Mouse (Mus musculus): ENCODE data around the gene Pdcd1.
"Not testable (repeated sequence)": the region's sequence is repeated elsewhere in the genome, so short reads cannot be mapped to it uniquely, and the experiment has no call there.

Gene Pdcd1

DNA sequence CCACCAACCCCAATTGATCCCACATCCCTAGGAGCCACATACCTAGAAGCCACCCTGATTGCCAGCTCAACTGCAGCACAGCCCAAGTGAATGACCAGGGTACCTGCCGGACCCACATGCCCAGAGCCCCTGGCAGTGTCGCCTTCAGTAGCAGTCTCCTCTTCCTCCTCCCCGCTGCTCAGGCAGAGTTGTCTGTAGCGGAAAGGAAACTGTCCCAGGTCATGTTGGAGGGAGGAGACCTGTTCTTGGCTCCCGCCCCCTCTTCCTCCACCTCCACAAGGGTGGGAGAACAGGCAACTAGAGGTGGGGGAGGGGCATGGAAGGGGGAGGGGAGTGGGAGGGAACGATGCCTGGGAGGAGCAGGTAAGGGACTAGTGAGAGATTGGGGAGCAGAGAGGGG, at the start of gene Pdcd1:
Gene Pdcd1 (minus strand): TSS at position 181 of the 400 bp plus-strand sequence.
- DNase-seq (ENCODE audit: low read depth, low spot score) = no peak

DNA sequence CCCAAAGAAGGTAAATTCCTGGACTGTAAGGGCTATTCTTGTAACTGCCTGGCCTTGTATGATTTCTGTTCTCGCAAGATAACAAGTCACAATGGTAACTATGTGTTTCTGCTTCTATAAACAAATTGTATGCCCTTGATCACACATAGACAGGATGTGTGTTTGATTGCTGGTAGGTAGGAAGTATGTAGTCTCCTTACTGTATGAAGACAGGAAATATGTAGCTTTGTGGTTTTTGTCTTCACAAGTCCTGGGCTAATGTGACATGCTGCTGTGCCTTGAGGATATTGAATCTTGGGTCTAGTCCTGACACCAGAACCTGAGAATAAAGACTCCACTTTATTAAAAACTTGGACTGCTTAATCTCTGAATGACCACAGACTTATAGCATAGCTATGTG, 39.4 kb upstream of the Pdcd1 start:
- DNase-seq (ENCODE audit: low read depth, low spot score) = no peak

DNA sequence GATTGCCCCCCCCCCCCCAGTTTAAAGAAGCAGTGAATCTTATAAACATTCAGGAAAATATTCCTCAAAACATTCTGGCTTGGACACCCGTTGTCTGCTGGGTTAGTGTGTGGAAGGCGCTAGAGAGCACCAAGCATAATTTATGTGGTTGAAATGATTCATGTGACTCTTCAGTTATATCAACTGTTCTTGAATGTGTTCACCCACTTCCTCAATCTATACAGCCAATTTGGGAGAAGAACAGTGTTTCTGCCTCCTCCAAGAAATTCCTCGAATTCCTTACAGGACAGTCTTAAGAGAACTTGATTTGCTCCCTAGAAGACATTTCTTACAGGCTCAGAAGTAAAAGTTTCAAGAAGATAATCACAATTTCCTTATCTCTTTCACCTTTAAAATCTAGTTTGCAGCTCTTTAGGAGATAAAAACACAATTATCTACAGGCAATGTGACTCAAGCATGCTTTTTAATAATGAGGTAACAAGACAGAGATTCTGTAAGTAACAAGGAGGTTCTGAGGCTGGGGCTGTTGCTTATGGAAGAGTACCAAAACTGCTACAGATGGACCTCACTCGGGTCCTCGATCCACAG, 34.1 kb upstream of the Pdcd1 start:
- DNase-seq (ENCODE audit: low read depth, low spot score) = no peak

DNA sequence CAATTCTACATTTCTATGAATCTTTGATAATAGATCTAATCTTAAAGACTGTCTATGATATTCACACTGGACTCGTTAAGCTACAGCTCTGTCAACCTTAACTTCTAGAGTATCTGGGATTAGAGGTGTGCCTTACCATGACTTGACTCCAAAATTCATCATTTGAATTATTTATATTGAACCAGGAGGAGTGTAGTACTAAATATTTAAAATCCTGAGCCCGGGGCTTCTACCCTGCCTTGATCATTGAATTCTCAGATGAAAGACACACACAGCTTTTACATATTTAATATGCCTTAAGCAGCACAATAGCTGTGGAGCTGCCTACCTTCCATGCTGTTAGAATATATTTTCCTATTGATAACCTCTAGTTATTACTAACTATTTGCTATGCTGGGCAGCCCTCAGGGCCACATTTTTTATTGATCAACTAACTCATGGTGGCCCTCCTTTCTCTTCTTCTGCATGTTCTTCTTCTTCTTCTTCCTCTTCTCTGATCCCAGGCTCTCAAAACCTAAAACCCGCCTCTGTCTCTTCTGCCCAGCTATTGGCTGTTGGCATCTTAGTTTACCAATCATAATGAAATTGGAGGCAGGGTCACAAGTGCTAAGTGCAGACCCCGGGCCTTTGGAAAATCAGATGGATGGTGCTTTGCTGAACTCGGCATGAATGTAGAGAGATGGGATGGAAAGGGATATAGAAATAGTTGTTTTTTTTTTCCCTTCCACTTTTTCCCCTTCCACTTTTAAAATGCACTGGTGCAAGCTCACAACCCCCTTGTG, 33.2 kb upstream of the Pdcd1 start:
- no peak for DNase-seq (ENCODE audit: low read depth, low spot score)

DNA sequence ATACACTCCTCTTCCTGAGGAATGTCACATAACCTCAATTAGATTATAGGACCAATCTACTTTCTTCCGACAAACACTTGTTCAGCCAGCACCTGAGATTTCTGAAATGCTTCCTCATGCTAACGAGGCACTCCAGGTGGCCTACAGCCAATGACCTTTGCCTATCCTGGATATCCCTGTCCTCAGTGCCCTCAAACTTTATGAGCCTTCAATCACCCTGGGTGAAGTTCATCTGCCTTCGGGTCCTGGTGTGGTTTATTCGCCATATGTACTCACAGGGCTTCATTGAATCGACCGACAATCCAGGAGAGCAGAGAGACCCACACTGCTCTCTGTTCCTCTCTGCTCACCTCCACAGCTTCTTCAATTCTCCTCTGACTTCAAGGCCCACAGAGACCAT, 29.4 kb upstream of the Pdcd1 start:
- DNase-seq (ENCODE audit: low read depth, low spot score) = no peak

DNA sequence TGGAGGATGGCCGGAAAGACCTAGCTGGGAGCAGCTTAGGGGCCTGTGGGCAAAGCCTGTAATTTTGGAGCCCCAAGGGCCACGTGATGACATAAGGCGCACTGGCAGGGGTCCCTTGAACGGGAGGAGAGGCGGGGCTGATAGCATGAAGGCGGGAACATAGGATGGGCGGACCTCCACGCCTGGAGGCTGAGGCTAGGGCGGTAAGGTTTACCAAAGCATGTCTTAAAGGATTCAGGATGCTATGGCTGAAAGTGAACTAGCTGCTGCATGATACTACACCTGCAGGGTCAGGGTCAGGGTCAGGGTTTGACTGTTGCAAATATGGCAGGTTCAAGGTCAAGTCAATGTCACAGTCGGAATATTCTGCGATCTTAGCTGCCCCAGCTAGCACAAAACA, 28.8 kb upstream of the Pdcd1 start:
- DNase-seq (ENCODE audit: low read depth, low spot score) = no peak

DNA sequence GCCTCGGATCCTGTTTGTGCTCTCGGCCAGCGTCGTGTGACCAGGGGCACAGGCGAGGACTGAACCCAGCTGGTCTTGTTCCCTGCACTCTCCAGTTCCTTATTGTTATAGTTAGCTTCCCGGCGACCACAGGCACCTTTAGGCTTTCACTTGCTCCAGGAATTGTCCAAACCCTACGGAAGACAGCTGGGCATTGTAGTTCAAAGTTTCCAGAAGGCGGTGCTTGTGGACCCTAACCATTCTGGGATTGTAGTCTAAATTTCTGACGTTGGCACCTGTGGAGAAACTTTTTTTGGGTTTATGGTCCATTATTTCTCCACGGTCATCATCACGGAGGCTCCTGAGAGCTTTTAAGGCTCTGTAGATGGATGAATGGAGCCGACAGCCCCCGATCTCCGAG, 28.4 kb upstream of the Pdcd1 start:
- no peak for DNase-seq (ENCODE audit: low read depth, low spot score)

DNA sequence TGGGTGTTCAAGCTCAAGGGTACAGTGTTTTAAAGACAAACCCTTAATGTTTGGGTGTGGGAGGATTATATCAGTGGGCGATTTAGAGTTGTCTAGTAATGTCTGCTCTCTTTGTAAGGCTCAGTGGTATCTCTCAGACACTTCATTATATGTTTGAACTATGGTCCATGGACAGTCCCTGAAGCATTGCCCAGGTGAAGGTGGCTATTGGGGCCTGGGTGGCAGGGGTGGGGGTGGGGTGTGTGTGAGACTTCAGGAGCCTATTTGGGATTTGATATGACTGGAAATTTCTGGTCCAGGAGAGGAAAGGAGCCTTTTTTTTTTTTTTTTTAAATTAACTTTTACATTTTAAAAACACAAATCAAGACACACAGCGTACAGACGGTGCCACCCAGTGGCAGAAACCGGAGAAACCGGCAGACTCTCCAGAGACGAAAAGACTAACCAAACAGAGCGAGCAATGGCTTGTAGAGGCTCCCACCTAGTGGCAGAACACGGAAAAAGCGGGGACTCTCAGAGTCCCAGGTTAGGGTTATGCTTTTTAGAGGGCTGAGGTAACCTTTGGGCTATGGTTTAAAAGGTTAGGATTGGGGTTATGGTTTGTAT, 26.6 kb upstream of the Pdcd1 start:
- no peak for DNase-seq (ENCODE audit: low read depth, low spot score)

DNA sequence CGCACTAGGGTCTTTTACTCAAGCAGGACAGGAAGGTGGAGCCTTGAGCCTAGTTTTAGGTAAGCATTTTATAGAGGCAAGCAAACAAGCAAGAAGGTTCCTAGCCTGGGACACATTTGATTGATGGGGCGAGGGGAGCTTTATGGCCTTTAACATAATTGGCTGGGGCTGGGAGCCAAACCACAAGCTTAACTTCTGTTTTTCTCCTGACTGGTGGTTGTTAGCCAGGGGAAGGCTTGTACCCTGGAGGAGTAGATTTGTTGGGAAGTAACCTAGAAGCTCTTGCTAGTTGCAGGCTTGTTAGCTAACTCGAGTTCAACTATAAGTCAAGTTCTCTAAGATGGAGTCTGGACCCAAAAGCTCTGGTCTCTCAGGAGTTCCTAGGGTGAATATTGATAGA, 26.0 kb upstream of the Pdcd1 start:
- DNase-seq (ENCODE audit: low read depth, low spot score) = no peak

DNA sequence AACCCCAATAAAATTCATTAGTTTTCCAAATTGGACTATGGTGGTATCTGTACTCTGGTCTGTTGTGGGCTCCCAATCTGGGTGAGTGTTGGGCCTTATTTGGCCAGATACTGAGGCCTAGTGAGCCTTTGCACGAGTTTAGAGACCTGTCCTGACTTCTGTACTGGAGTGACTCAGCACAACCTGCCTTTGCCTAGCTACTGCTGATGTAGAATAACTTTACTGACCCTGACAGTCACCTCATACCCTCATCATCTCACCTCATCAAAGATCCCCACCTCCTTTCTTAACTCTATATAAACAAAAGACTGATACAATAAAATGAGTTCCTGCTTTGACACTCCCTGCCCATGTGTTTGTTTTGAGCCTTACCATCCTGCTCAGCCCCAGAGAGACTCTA, 24.3 kb upstream of the Pdcd1 start:
- DNase-seq (ENCODE audit: low read depth, low spot score) = no peak

DNA sequence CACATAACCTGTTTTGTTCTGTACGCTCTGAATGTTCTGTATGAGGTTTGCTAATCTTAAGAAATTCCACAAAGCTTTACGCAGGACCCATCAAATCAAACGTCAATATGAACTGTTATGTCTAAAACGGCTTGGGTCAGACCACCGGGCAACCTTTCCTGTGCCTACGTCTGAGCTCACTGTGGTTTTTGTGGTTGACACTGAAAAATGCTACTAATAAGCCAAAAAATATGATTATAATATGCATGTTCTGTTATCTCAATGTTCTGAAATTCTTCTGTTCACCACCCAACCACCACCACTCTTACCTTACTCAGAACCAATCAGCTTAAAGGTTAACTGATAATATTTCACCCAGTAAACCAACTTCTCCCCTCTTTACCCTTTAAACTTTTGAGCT, 22.4 kb upstream of the Pdcd1 start:
- DNase-seq (ENCODE audit: low read depth, low spot score) = no peak

DNA sequence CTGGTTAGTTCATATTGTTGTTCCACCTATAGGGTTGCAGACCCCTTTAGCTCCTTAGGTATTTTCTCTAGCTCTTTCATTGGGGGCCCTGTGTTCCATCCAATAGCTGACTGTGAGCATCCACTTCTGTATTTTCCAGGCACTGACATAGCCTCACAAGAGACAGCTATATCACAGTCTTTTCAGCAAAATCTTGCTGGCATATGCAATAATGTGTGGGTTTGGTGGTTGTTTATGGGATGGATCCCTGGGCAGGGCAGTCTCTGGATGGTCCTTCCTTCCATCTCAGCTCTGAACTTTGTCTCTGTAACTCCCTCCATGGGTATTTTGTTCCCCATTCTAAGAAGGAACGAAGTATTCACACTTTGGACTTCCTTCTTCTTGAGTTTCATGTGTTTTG, 5.9 kb upstream of the Pdcd1 start:
- not testable (repeated sequence) for DNase-seq (ENCODE audit: low read depth, low spot score)

DNA sequence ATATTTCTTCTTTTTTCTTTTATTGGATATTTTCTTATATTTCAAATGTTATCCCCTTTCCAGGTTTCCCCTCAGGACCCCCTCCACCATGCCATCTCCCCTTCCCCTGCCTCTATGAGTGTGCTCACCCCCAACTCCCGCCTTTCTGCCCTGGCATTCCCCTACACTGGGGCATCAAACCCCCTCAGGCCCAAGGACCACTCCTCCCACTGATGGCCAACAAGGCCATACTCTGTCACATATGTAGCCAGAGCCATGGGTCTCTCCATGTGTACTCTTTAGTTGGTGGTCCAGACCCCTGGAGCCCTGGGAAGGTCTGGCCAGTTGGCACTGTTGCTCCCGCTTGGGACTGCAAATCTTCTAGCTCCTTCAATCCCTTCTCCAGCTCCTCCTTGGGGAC, 5.0 kb upstream of the Pdcd1 start:
- no peak for DNase-seq (ENCODE audit: low read depth, low spot score)

DNA sequence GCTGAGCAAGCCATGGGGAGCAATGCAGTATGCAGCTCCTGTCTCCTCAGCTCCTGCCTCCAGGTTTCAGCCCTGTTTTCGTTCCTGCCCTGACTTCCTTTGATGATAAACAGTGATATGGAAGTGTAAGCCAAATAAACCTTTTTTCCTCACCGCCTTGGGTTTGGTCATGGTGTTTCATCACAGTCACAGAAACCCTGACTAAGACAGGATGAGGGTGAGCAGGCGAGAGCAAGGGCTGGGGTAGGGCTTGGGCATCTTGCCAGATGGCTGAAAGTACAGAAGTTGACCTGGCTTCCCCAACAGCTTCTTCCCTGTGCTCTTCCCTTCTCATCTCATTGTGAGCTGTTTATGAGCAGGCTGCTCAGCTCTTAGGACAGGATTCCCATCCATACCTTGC, 3.6 kb upstream of the Pdcd1 start:
- DNase-seq (ENCODE audit: low read depth, low spot score) = no peak

DNA sequence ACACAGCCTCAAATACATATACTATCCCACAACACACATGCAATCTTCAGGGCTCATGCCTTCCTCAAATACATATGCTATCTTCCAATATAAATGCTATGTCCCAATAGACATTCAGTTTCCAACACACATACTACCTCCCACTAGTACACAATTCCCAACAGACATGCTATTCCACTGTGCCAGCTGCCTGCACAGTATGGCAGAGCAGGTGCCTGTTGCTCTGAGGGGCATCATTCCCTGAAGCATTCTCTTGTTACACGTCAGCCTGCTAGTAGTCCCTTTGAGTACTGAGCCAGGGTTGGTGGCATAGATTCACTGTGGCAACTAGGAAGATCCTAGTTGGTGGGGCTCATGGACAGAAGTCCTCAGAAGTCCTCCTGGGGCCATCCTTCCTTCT, 2.1 kb upstream of the Pdcd1 start:
- no peak for DNase-seq (ENCODE audit: low read depth, low spot score)

DNA sequence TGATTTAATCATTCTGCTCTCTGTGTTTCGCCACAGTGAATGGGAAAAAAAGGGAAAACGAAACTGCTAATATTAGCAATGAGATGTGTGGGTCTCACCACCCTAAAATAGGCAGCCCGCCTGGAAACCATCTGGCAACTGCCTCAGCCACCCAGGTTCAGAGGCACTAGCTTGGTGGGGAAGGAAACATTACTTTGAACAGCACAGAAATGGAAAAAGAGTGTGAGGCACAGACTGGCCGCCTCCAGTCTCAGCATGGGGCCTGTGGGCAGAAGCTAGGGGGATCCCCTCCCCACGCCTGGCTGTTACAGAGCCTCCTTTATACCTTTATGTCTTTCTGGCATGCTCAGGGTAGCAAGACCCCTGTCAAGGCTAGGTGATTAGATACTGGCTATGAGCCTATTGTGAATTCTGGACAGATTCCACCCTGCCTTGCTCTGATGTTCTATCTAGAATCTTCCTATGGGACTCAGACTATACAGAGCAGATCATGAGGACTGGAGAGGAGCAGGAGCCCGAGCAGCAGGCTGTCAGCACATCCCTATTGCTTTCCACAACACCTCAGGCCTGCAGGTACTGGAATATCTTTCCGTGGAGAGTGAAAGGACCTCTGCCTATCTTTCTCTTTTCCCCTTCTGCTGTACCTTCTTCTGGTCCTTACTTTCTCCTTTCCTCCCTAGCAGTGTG, 1.3 kb upstream of the Pdcd1 start:
- DNase-seq (ENCODE audit: low read depth, low spot score) = no peak

DNA sequence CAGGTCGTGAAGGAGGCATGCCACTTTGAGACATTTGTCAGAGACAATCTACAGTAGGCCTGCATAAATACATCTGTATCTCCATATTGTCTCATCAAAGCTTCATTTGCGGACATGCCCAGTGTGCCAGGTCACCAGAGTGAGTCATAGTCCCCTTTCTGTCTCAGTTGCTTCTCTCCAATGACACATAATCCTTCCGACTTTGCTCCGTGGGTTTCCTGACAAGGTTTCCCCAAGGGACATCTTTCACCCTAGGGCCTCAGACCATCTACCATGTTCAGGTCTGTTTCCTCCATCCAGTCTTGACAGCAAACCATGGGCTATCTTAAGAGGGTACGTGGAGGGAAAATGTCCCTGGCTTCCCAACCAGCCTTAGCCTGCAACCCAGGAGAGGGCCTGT, 1.2 kb downstream of the Pdcd1 start:
- no peak for DNase-seq (ENCODE audit: low read depth, low spot score)

DNA sequence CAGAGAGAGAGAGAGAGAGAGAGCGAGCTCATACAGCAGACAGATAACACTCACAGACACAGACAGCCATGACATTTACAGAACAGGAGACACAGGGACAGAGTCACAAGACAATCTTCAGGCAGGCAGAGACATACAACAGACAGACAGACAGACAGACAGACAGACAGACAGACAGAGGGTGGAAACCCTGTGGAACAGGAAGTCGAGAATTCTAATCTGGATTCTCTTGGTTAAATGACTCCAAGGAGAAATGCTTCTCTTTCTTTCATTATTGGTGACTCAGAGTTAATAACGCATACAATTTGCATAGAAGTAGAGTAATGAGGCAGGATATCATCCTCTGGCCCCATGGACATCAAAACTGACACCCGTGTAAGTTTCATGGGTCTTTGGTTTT, 5.8 kb downstream of the Pdcd1 start:
- no peak for DNase-seq (ENCODE audit: low read depth, low spot score)

DNA sequence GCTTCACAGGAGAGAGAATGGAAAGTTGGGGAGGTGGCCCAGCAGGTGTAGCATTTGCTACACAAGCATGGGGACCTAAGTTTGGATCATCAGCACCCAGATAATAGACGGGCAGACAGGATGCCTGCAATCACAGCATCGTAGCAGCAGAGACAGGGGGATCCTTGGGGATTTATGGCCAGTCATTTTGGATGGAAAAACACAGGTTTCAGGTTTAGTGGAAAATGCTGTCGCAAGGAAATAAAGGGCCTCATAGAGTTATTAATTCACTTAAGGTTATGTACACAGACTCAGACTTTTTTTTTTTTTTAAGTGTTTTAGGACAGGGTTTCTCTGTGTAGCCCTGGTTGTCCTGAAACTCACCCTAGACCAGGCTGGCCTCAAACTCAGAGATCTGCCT, 6.8 kb downstream of the Pdcd1 start:
- no peak for DNase-seq (ENCODE audit: low read depth, low spot score)

DNA sequence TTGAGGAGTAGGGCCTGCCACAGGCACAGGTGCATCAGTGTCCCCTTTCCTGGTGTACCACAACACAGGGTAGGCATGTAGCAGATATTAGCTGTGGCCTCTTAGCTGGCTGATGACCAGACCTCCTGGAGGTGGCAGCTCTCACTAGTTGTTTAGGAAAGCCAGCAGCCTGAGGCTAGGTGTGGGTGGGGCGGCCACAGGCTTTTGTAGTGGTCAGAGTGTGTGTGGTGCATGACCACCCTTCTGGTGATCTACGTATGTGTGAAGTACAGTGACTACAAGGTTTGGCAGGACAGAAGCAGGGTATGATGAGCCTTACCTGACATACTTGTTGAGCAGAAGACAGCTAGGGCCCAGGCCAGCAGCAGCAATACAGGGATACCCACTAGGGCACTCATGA, 12.0 kb downstream of the Pdcd1 start:
- no peak for DNase-seq (ENCODE audit: low read depth, low spot score)

DNA sequence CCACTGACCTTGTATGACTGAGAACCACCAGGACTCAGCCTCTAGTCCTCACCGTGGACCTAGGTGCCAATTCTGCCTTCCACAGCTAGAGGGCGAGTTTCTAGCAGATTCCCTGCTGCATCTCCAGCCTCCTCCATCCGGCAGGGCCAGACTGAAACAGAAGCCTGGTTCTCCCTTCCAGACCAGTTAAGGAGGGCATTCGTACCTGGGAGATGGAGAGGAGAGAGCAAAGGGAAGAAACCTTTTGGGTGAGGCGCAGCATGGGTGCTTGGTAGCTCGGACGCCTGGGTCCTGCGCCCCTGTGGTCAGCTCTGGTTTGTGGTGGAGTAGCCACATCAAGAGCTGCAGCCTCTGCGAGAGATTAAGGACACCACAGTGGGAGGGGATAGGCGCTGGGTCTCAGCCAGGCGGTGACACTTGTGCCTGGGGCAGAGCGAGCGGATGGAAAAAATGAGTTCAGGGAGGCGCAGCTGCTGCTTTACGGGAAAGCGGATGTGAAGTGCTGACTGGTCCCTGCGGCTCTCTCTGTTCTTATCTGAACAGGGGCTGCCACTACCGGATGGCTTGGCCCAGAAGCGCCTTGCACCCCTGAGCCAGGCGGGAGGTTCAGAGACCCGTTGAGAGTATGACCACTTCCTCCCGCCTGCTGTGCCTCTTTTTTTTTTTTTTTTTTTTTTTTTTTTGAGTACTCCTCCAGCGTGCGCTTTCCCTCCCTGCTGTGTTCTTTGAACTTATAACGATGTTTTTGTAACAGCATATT, 17.2 kb downstream of the Pdcd1 start:
- DNase-seq (ENCODE audit: low read depth, low spot score) = no peak

DNA sequence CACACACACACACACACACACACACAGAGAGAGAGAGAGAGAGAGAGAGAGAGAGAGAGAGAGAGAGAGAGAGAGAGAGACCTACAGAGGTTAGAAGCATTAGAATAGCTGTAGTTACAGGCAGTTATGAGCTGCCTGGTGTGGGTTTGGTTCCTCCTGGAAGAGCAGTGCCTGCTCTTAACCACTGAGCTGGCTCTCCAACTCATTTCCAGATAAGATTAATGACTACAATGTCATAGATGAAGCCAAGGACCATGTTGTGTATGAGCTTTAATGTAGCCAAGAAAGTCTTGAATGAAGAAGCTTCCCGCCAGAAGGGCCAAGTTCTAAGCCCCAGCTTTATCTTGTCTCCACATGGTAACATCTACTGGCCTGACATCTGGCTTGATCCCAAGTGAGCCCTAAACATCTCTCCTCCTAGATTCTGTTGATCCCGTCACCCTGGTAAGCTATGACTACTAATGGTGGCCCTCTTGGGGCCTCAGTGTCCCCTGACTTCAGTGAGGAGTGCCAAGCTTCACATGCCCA, 19.2 kb downstream of the Pdcd1 start:
- no peak for DNase-seq (ENCODE audit: low read depth, low spot score)

Measured in c-Kit-negative CD71-positive TER-119-positive erythroid progenitor cells, embryonic 14.5 days (primary cell).